Mouse (Mus musculus): Measurements from ENCODE around the gene Xpnpep1. TPM values are rescaled to one million over a fixed set of nuclear protein-coding genes. Genes with fewer than 3 reads are reported as not detected.

Gene Xpnpep1
- polyA plus RNA-seq, 1 experiment from 2014 or later = 109 TPM

DNA sequence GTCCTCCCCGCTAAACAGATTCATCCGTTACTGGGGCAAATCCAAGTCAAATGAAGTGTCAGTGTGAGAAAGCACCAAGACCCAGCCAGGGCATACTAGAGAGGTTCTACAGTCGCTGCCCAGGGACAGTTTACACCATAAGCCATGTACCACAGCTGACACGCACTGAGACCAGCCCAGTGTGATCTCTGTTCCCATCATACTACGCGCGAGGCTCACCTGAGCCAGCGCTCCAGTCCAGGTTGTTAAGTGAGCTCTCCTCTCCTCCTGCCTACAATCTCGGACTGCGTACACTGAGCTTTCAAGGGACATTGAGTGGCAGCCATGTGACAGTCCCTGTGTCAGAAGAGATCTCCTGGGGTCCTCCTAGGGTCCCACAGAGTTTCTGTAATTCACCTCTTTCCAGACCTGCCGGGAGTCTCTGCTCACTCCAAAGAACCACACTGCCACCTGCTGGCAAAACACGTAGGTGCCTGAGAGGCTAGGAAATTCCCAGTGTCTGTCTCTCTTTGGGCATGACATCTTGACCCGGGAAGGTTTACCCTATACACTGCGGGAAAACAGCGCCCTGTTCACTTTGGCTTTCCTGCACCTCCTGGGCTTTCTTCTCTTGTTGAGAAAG lies 64.3 kb downstream of the Xpnpep1 start:
- Histone ChIP-seq H3K9me3 (replicated peaks) (no peaks in the 10 kb centered on the region), H3K27me3 (no peaks in the 10 kb centered on the region), H3K9ac (no peak overlapping the region), H3K27ac (no peak overlapping the region), H3K36me3 (no peaks in the 10 kb centered on the region), H3K4me2 (no peak overlapping the region), H3K4me1 (replicated peaks) (no peaks in the 10 kb centered on the region), H3K4me3 (replicated peaks) (no peak overlapping the region)
- no peak for ATAC-seq (ENCODE audit: low read depth)
- WGBS (ENCODE audit: insufficient replicate concordance) = 52% methylated on average over 15 of the region's 15 CpGs
- peak; percentile 46 for DNase-seq

DNA sequence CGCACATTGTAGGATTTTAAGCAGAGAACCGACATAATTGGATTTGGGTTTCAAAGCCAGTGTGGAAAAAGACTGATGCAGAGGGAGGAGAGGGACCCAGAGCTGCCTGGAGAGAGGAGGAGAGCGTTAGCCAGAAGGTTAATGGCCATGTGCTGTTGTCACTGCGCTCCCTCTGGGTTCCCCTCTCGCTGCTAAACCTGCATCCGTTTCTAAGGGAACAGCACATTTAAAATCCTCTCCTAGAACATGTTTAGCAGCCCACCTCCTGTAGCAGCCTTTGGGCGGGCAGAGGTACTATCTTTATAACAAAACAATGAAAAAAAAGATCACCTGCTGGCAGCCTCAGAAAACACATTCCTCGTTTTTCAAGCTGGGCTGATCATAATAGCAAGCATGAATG lies 73.7 kb downstream of the Xpnpep1 start:
- Histone ChIP-seq H3K9ac (no peak overlapping the region), H3K4me1 (replicated peaks) (no peaks in the 10 kb centered on the region), H3K27me3 (no peaks in the 10 kb centered on the region), H3K9me3 (replicated peaks) (no peaks in the 10 kb centered on the region), H3K36me3 (no peaks in the 10 kb centered on the region), H3K27ac (no peak overlapping the region), H3K4me3 (replicated peaks) (no peak overlapping the region), H3K4me2 (no peak overlapping the region)
- no peak for ATAC-seq (ENCODE audit: low read depth)
- no peak for DNase-seq
- WGBS (ENCODE audit: insufficient replicate concordance) = 67% methylated on average over 8 of the region's 8 CpGs

DNA sequence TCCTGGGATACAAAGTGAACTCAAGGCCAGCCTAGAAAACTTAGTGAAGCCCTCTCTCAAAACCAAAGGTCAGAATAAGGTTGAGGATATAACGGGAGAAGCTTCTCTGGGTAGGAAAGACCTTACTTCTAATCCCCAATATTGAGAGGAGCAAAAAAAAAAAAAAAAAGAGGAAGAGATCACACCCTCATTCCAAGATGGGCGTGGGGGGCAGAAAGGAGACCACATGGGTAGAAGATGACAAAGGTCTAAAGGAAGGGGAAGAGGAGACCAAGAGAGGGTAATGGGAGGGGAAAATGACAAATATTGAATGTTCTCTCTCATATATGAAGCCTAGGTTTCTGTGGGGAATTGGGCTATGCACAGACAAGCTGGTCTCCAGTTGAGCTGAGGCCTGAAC lies 77.3 kb downstream of the Xpnpep1 start:
- no peaks in the 10 kb centered on the region for H3K4me1 ChIP-seq (replicated peaks)
- no peaks in the 10 kb centered on the region for H3K27me3 ChIP-seq
- H3K4me3 ChIP-seq (replicated peaks) = no peak overlapping the region
- DNase-seq (no peak), ATAC-seq (ENCODE audit: low read depth) (no peak)
- H3K36me3 ChIP-seq = no peaks in the 10 kb centered on the region
- H3K9ac ChIP-seq = no peak overlapping the region
- H3K9me3 ChIP-seq (replicated peaks) = no peaks in the 10 kb centered on the region
- WGBS (ENCODE audit: insufficient replicate concordance) = 74% methylated on average over 2 of the region's 2 CpGs
- H3K4me2 ChIP-seq = no peak overlapping the region
- H3K27ac ChIP-seq = no peak overlapping the region

DNA sequence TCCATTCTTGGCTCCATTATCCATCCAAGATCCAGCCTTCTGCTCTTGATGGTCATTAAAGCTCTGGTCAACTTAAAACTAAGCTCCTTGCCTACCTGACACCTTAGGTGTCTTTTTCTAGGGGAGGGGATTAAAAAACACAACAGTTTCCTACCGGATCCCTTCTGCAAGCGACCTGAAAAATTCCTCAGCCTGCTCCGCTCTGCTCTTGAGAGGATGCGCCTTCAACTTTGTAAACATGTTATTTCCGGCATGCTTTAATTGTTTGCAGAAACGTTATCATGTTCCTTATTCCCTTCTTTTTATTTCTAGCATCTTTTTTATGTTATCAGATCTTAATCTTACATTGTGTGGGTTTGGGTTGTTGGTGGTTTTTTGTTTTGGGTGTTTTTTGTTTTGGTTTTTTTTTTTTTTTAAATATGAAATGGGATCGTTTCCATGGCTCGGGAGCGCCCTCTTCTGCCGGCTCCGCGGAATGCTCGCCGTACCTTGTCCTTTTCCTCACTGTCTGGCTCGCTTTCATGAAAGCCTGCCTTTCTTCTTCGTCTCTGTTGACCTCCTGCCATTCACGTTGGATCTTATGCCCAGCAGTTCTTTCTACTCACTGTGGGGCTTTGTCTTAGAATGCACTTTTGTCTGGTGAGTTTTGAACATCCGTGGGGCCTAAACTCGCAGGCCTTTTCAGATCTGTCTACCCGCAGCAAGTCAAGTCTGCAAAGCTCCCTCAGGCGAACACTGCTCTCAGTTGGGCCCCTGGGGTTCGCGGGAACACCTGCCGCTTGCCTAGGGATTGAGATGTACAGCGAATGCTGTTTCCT lies 117.1 kb downstream of the Xpnpep1 start:
- H3K9me3 ChIP-seq (replicated peaks) = no peaks in the 10 kb centered on the region
- no peak overlapping the region for H3K27ac ChIP-seq
- H3K4me2 ChIP-seq = peak overlapping the region; percentile 1; the same call in 1 of the 2 replicates
- no peaks in the 10 kb centered on the region for H3K36me3 ChIP-seq
- no peak overlapping the region for H3K4me3 ChIP-seq (replicated peaks)
- no peaks in the 10 kb centered on the region for H3K4me1 ChIP-seq (replicated peaks)
- DNase-seq (no peak), ATAC-seq (ENCODE audit: low read depth) (no peak)
- no peaks in the 10 kb centered on the region for H3K27me3 ChIP-seq
- H3K9ac ChIP-seq = no peak overlapping the region
- 15% methylated on average over 25 of the region's 25 CpGs for WGBS (ENCODE audit: insufficient replicate concordance)

DNA sequence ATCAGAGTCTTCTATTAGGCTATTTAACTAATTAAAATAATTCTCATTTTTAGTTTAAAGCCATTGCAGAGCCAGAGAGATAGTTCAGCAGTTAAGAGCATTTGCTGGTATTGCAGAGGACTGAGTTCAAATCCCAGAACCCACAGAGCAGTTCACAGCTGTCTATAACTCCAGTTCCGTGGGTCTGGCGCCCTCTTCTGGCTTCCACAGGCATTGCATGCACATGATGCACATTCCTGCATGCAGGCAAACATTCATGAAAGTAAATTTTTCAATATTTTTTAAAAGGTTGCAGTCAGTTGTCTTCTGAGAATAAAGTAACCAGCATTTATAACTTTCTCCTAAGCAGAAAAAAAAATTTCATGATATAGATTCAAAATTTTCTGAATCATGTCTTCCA lies 135.8 kb downstream of the Xpnpep1 start:
- H3K36me3 ChIP-seq = no peaks in the 10 kb centered on the region
- no peak overlapping the region for H3K27ac ChIP-seq
- H3K27me3 ChIP-seq = no peaks in the 10 kb centered on the region
- DNase-seq (no peak), ATAC-seq (ENCODE audit: low read depth) (no peak)
- 11% methylated on average over 2 of the region's 2 CpGs for WGBS (ENCODE audit: insufficient replicate concordance)
- no peak overlapping the region for H3K9ac ChIP-seq
- H3K4me2 ChIP-seq = no peak overlapping the region
- H3K4me1 ChIP-seq (replicated peaks) = no peaks in the 10 kb centered on the region
- no peak overlapping the region for H3K4me3 ChIP-seq (replicated peaks)
- no peaks in the 10 kb centered on the region for H3K9me3 ChIP-seq (replicated peaks)

DNA sequence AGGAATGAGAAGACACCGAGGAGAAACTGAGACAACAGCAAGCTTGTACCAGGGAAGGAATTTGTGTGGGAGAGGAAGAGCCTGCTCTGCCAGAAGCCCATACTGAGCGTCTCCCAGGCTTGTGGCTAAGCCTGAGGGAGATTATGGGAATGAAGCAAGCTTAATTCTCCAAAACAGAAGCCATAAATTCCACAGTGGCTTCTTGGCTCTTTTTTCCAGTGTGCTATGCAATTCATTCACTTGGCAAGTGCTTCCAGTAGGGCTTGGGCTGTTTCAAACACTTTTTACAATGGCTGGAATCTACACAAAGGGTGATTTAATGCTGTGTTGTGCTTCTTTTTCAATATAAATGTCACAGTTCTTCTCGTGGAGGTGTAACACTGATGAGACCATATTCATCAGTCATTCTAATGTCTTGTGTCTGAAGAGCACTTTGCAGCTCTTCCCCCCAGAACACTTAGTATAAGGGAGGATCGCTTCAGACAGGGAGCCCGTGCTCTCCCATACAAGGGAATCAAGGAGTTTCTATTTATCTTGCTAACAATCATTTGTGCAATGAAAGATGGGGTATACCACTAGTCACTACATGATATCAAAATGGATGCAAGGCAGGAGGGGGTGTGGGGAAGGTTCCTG lies 148.1 kb downstream of the Xpnpep1 start:
- 49% methylated on average over 5 of the region's 5 CpGs for WGBS (ENCODE audit: insufficient replicate concordance)
- ATAC-seq (ENCODE audit: low read depth) = no peak
- Histone ChIP-seq H3K9ac (no peak overlapping the region), H3K4me2 (no peak overlapping the region), H3K4me1 (replicated peaks) (no peaks in the 10 kb centered on the region), H3K27ac (no peak overlapping the region), H3K27me3 (no peaks in the 10 kb centered on the region), H3K4me3 (replicated peaks) (no peak overlapping the region), H3K36me3 (no peaks in the 10 kb centered on the region), H3K9me3 (replicated peaks) (no peaks in the 10 kb centered on the region)
- DNase-seq = no peak

Small RNAs within 50 kb of the gene (microRNA-seq; reads per million reads assigned to microRNA genes)
- not detected for gene Mir6407

Other genes with a start within 250 kb of the Xpnpep1 start
- 29.5 and 34.7 TPM in 2 replicates for gene Add3, start 100.2 kb upstream of the Xpnpep1 start, polyA plus RNA-seq (2015; fragmentation: Nextera tagmentation; extraction: Ambion mirVana)